Mouse (Mus musculus) retina, postnatal 1 day (tissue): Measurements from ENCODE around the gene Gm20388.

Experiments
- DNase-seq: peaks from one replicate; pipeline ENCODE4 v3.0.0-alpha.2; 2012

The Gm20388 gene

GRCm38 (mm10) chr8:122951456-122951855, 3040.8 kb downstream of the Gm20388 start:
- DNase-seq: no peak

- no peak for DNase-seq
Measured at GRCm38 (mm10) chr8:122953028-122953427, 3042.4 kb downstream of the Gm20388 start.

- DNase-seq: no peak
Measured at GRCm38 (mm10) chr8:122954090-122954799, 3043.6 kb downstream of the Gm20388 start.

- no peak for DNase-seq
Measured at GRCm38 (mm10) chr8:122955195-122955594, 3044.6 kb downstream of the Gm20388 start.

- DNase-seq: no peak
Measured at GRCm38 (mm10) chr8:122955997-122956396, 3045.4 kb downstream of the Gm20388 start.

GRCm38 (mm10) chr8:122960323-122960722, 3049.7 kb downstream of the Gm20388 start:
- DNase-seq: no peak

GRCm38 (mm10) chr8:122960932-122961331, 3050.3 kb downstream of the Gm20388 start:
- DNase-seq: no peak

GRCm38 (mm10) chr8:122961458-122961857, 3050.8 kb downstream of the Gm20388 start:
- no peak for DNase-seq

- DNase-seq: no peak
Measured at GRCm38 (mm10) chr8:122962046-122962445, 3051.4 kb downstream of the Gm20388 start.

GRCm38 (mm10) chr8:122966638-122967037, 3056.0 kb downstream of the Gm20388 start:
- DNase-seq: no peak

GRCm38 (mm10) chr8:122968145-122968544, 3057.5 kb downstream of the Gm20388 start:
- no peak for DNase-seq

- no peak for DNase-seq
Measured at GRCm38 (mm10) chr8:122969964-122970620, 3059.5 kb downstream of the Gm20388 start.

- DNase-seq: no peak
Measured at GRCm38 (mm10) chr8:122976046-122976445, 3065.4 kb downstream of the Gm20388 start.

- no peak for DNase-seq
Measured at GRCm38 (mm10) chr8:122979424-122979823, 3068.8 kb downstream of the Gm20388 start.

GRCm38 (mm10) chr8:122979865-122980509, 3069.3 kb downstream of the Gm20388 start:
- DNase-seq: no peak

- DNase-seq: no peak
Measured at GRCm38 (mm10) chr8:122981646-122982045, 3071.0 kb downstream of the Gm20388 start.

GRCm38 (mm10) chr8:122983178-122983942, 3072.7 kb downstream of the Gm20388 start:
- DNase-seq: no peak

GRCm38 (mm10) chr8:122984175-122984574, 3073.5 kb downstream of the Gm20388 start:
- DNase-seq: no peak

- DNase-seq: no peak
Measured at GRCm38 (mm10) chr8:122986501-122987184, 3076.0 kb downstream of the Gm20388 start.

GRCm38 (mm10) chr8:122987255-122987654, 3076.6 kb downstream of the Gm20388 start:
- no peak for DNase-seq

GRCm38 (mm10) chr8:122988955-122989354, 3078.3 kb downstream of the Gm20388 start:
- DNase-seq: peak; percentile 16

GRCm38 (mm10) chr8:122989976-122990375, 3079.3 kb downstream of the Gm20388 start:
- no peak for DNase-seq

- DNase-seq: no peak
Measured at GRCm38 (mm10) chr8:122991368-122991767, 3080.7 kb downstream of the Gm20388 start.
